Mouse (Mus musculus) megakaryocyte, embryonic 14.5 days (primary cell): ENCODE measurements around the gene Gm49361.
"Not testable (repeated sequence)": the region's sequence is repeated elsewhere in the genome, so short reads cannot be mapped to it uniquely, and the experiment has no call there.

Source experiments
- FLI1 ChIP-seq: IDR thresholded peaks from 2 replicates; pipeline ENCODE4 v1.6.1; 2012; ENCODE audit warnings: low read length, inconsistent platforms, mixed read lengths
- GATA1 ChIP-seq: IDR thresholded peaks from 3 replicates; pipeline ENCODE4 v1.6.1; 2012; ENCODE audit warnings: mixed read lengths, low read length, inconsistent platforms, borderline replicate concordance

DNA sequence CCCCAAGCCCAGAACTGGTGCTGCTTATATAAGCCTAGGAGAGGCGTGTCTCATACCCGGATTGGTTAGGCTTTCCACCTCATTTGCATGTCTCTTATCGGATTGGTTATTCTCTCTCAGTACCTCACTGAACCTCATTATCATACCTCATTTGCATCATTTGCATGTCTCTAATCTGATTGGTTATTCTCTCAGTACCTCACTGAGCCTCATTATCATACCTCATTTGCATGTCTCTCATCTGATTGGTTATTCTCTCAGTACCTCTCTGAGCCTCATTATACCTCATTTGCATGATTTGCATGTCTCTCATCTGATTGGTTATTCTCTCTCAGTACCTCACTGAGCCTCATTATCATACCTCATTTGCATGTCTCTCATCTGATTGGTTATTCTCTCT, 89.4 kb downstream of the Gm49361 start:
- TF ChIP-seq GATA1, FLI1: not testable (repeated sequence)
